Mouse (Mus musculus): ENCODE results near the gene Arhgap27. TPM values are rescaled to one million over a fixed set of nuclear protein-coding genes. Genes with fewer than 3 reads are reported as not detected.

The Arhgap27 gene
- polyA plus RNA-seq, 1 experiment from 2014 or later, result 8.5 TPM

- Histone ChIP-seq H3K4me3 (ENCODE audit: low read length) (no peak overlapping the region), H3K36me3 (ENCODE audit: control insufficient read depth, insufficient read depth) (peaks cover 2% of the 10 kb centered on the region; the same call in 1 of the 2 replicates), H3K4me1 (ENCODE audit: control insufficient read depth, insufficient read depth, low read length) (peaks cover 18% of the 10 kb centered on the region), H3K9ac (ENCODE audit: low read length) (no peak overlapping the region), H3K27ac (ENCODE audit: low read length) (no peak overlapping the region), H3K9me3 (replicated peaks; ENCODE audit: control insufficient read depth, low read length) (peaks cover 5% of the 10 kb centered on the region; the same call in 1 of the 2 replicates), H3K27me3 (ENCODE audit: control insufficient read depth, insufficient read depth, low read length) (peaks cover 8% of the 10 kb centered on the region), H3K4me2 (ENCODE audit: low read depth, low read length) (no peak overlapping the region)
- no peak for ATAC-seq (replicated peaks; ENCODE audit: extremely low read depth, insufficient read depth, low FRiP score)
- WGBS, result 25% methylated on average over 11 of the region's 11 CpGs
Measured at GRCm38 (mm10) chr11:103355251-103355650, 8.2 kb downstream of the Arhgap27 start.

DNA sequence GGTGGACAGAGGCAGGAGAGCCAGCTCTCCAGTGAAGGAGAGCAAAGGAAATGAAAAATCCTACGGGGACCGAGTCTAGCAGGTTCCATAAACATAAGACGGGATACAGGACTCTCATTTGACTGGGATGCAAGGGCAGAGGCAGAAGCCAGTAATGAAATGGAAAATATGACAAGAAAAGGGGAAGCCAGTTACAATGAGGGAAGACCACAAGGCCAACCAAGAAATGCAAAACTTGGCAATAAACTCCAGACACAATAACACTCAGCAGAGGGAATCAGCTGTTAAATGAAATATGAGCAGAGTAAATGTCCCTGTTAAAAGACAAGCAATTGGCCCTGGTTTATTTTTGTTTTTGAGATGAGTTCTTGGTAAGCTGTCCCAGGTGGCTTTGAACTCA is 9.5 kb downstream of the Arhgap27 start:
- H3K4me3 ChIP-seq (ENCODE audit: low read length), result no peak overlapping the region
- 57% methylated on average over 3 of the region's 3 CpGs for WGBS
- no peak overlapping the region for H3K4me2 ChIP-seq (ENCODE audit: low read depth, low read length)
- peaks cover 6% of the 10 kb centered on the region; the same call in 1 of the 2 replicates for H3K36me3 ChIP-seq (ENCODE audit: control insufficient read depth, insufficient read depth)
- H3K4me1 ChIP-seq (ENCODE audit: control insufficient read depth, insufficient read depth, low read length), result peaks cover 9% of the 10 kb centered on the region
- H3K9ac ChIP-seq (ENCODE audit: low read length), result no peak overlapping the region
- no peak for ATAC-seq (replicated peaks; ENCODE audit: extremely low read depth, insufficient read depth, low FRiP score)
- H3K9me3 ChIP-seq (replicated peaks; ENCODE audit: control insufficient read depth, low read length), result peaks cover 5% of the 10 kb centered on the region; the same call in 1 of the 2 replicates
- H3K27me3 ChIP-seq (ENCODE audit: control insufficient read depth, insufficient read depth, low read length), result peaks cover 8% of the 10 kb centered on the region; the same call in 1 of the 2 replicates
- no peak overlapping the region for H3K27ac ChIP-seq (ENCODE audit: low read length)

DNA sequence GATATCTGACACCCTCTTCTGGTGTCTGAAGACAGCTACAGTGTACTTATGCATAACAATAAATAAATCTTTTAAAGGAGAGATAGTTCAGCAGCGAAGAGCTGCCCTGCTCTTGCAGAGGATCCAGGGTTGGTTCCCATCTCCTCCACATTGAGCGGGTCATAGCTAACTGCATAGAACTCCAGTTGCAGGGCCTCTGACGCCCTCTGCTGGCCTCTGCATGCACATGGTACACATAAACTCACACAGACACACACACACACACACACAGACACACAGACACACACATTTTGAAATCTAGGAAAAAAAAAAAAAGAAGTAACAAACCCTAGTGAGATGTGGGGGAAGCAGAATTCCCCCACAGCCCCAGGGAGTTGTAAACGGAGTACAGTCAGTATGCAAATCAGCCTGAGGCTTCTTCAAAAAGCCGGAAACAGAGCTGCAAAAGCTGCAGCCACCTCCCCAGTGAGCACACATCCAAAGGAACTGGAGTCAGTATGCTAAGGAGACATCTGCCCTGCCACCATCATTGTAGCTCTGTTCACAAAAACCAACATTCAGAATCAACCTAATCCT is 11.2 kb downstream of the Arhgap27 start:
- Histone ChIP-seq H3K4me3 (ENCODE audit: low read length) (no peak overlapping the region), H3K27me3 (ENCODE audit: control insufficient read depth, insufficient read depth, low read length) (no peaks in the 10 kb centered on the region), H3K27ac (ENCODE audit: low read length) (no peak overlapping the region), H3K9me3 (replicated peaks; ENCODE audit: control insufficient read depth, low read length) (peaks cover 5% of the 10 kb centered on the region; the same call in 1 of the 2 replicates), H3K9ac (ENCODE audit: low read length) (no peak overlapping the region), H3K4me2 (ENCODE audit: low read depth, low read length) (no peak overlapping the region), H3K36me3 (ENCODE audit: control insufficient read depth, insufficient read depth) (peaks cover 6% of the 10 kb centered on the region; the same call in 1 of the 2 replicates), H3K4me1 (ENCODE audit: control insufficient read depth, insufficient read depth, low read length) (peaks cover 5% of the 10 kb centered on the region)
- ATAC-seq (replicated peaks; ENCODE audit: extremely low read depth, insufficient read depth, low FRiP score), result no peak
- 82% methylated on average over 5 of the region's 5 CpGs for WGBS

DNA sequence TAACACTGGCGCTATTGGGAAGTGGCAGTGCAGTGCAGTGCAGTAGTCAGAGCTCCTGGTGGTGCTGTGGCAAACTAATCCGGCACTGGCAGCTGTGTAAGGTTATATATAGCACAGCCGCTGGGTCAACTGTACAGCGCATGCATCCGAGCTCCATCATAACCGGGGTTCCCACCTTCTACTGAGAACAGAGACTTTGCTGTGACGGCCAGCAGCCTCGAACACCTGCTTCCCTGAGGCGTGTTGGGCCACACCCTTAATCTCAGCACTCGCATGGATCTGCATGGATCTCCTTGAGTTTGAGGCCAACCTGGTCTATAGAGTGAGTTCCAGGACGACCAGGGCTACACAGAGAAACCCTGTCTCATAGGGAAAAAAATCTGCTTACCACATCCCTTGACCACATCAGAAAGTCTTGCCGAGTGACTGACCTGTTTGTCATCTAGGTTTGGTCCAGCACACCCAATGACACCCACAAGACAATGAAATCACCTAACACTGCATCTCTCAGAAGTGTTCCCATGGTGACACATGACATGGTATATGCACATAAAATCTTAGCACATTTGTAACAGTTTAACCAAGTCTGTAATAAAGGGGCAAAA is 12.7 kb downstream of the Arhgap27 start:
- no peak overlapping the region for H3K9ac ChIP-seq (ENCODE audit: low read length)
- H3K27me3 ChIP-seq (ENCODE audit: control insufficient read depth, insufficient read depth, low read length), result no peaks in the 10 kb centered on the region
- peaks cover 6% of the 10 kb centered on the region; the same call in 1 of the 2 replicates for H3K36me3 ChIP-seq (ENCODE audit: control insufficient read depth, insufficient read depth)
- H3K4me2 ChIP-seq (ENCODE audit: low read depth, low read length), result no peak overlapping the region
- no peak overlapping the region for H3K4me3 ChIP-seq (ENCODE audit: low read length)
- peaks cover 10% of the 10 kb centered on the region for H3K4me1 ChIP-seq (ENCODE audit: control insufficient read depth, insufficient read depth, low read length)
- no peak for ATAC-seq (replicated peaks; ENCODE audit: extremely low read depth, insufficient read depth, low FRiP score)
- no peak overlapping the region for H3K27ac ChIP-seq (ENCODE audit: low read length)
- peaks cover 5% of the 10 kb centered on the region; the same call in 1 of the 2 replicates for H3K9me3 ChIP-seq (replicated peaks; ENCODE audit: control insufficient read depth, low read length)
- WGBS, result 73% methylated on average over 12 of the region's 12 CpGs

DNA sequence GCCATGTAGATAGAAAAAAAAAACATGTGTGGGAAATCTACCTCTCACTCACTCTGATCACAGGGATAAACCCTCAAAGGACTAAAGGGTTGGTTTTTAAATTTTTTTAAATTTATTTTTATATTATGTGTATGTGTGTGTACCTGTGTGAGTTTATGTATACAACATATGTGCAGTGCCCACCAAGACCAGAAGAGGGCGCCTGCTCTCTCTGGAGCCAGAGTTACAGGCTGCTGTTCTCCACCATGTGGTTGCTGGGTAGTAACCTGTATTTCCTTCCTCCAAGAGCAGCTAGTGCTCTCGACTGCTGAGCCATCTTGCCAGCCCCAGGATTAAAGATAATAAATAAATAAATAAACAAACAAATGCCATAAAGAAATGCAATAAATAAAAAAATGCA is 13.8 kb downstream of the Arhgap27 start:
- no peak overlapping the region for H3K9ac ChIP-seq (ENCODE audit: low read length)
- no peak overlapping the region for H3K27ac ChIP-seq (ENCODE audit: low read length)
- no peak overlapping the region for H3K4me3 ChIP-seq (ENCODE audit: low read length)
- H3K4me1 ChIP-seq (ENCODE audit: control insufficient read depth, insufficient read depth, low read length), result peaks cover 7% of the 10 kb centered on the region; the same call in 1 of the 2 replicates
- H3K9me3 ChIP-seq (replicated peaks; ENCODE audit: control insufficient read depth, low read length), result peaks cover 5% of the 10 kb centered on the region; the same call in 1 of the 2 replicates
- no peak overlapping the region for H3K4me2 ChIP-seq (ENCODE audit: low read depth, low read length)
- ATAC-seq (replicated peaks; ENCODE audit: extremely low read depth, insufficient read depth, low FRiP score), result no peak
- peaks cover 6% of the 10 kb centered on the region; the same call in 1 of the 2 replicates for H3K36me3 ChIP-seq (ENCODE audit: control insufficient read depth, insufficient read depth)
- no peaks in the 10 kb centered on the region for H3K27me3 ChIP-seq (ENCODE audit: control insufficient read depth, insufficient read depth, low read length)
- WGBS, result 72% methylated on average over 2 of the region's 2 CpGs

GRCm38 (mm10) chr11:103346657-103347056 is 16.8 kb downstream of the Arhgap27 start:
- Histone ChIP-seq H3K4me3 (ENCODE audit: low read length) (no peak overlapping the region), H3K9me3 (replicated peaks; ENCODE audit: control insufficient read depth, low read length) (no peaks in the 10 kb centered on the region), H3K9ac (ENCODE audit: low read length) (0 out of 2 replicates have a peak overlapping the region, but pooled peaks have one; percentile 38), H3K27ac (ENCODE audit: low read length) (peak overlapping the region; percentile 8), H3K4me1 (ENCODE audit: control insufficient read depth, insufficient read depth, low read length) (peaks cover 15% of the 10 kb centered on the region), H3K27me3 (ENCODE audit: control insufficient read depth, insufficient read depth, low read length) (no peaks in the 10 kb centered on the region), H3K36me3 (ENCODE audit: control insufficient read depth, insufficient read depth) (0 out of 2 replicates have a peak, but pooled peaks cover 4% of the 10 kb centered on the region), H3K4me2 (ENCODE audit: low read depth, low read length) (no peak overlapping the region)
- ATAC-seq (replicated peaks; ENCODE audit: extremely low read depth, insufficient read depth, low FRiP score), result 0 out of 2 replicates have a peak, but pooled peaks have one; percentile 24
- WGBS, result 35% methylated on average over 5 of the region's 5 CpGs

DNA sequence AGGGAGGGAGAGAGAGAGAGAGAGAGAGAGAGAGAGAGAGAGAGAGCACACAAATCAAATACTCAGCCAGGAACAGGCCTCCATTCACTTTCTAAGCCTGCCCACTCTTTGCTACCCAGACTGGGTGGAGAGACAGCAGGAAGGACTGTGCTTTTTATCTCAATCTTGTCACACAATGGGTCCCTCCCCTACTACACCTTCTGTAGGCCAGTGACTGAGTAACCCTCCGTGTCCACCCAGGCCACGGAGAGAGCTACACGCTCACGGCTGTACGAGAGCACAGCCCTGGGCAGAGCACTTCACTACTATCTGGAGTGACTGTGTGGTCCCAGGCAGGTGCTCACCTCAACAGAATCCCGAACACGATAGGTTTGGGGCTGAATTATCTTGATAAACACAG is 17.3 kb downstream of the Arhgap27 start:
- no peak overlapping the region for H3K4me3 ChIP-seq (ENCODE audit: low read length)
- H3K4me1 ChIP-seq (ENCODE audit: control insufficient read depth, insufficient read depth, low read length), result peaks cover 15% of the 10 kb centered on the region
- no peaks in the 10 kb centered on the region for H3K9me3 ChIP-seq (replicated peaks; ENCODE audit: control insufficient read depth, low read length)
- H3K27me3 ChIP-seq (ENCODE audit: control insufficient read depth, insufficient read depth, low read length), result no peaks in the 10 kb centered on the region
- no peak overlapping the region for H3K9ac ChIP-seq (ENCODE audit: low read length)
- H3K4me2 ChIP-seq (ENCODE audit: low read depth, low read length), result no peak overlapping the region
- peak overlapping the region; percentile 8; the same call in 1 of the 2 replicates for H3K27ac ChIP-seq (ENCODE audit: low read length)
- ATAC-seq (replicated peaks; ENCODE audit: extremely low read depth, insufficient read depth, low FRiP score), result peak; percentile 38; the same call in 1 of the 2 replicates
- 0 out of 2 replicates have a peak, but pooled peaks cover 4% of the 10 kb centered on the region for H3K36me3 ChIP-seq (ENCODE audit: control insufficient read depth, insufficient read depth)
- WGBS, result 48% methylated on average over 7 of the region's 7 CpGs

- Histone ChIP-seq H3K27ac (ENCODE audit: low read length) (no peak overlapping the region), H3K9me3 (replicated peaks; ENCODE audit: control insufficient read depth, low read length) (no peaks in the 10 kb centered on the region), H3K9ac (ENCODE audit: low read length) (no peak overlapping the region), H3K27me3 (ENCODE audit: control insufficient read depth, insufficient read depth, low read length) (no peaks in the 10 kb centered on the region), H3K36me3 (ENCODE audit: control insufficient read depth, insufficient read depth) (0 out of 2 replicates have a peak, but pooled peaks cover 4% of the 10 kb centered on the region), H3K4me2 (ENCODE audit: low read depth, low read length) (peak overlapping the region; percentile 11), H3K4me3 (ENCODE audit: low read length) (no peak overlapping the region; the same call in 1 of the 2 replicates), H3K4me1 (ENCODE audit: control insufficient read depth, insufficient read depth, low read length) (peaks cover 15% of the 10 kb centered on the region)
- ATAC-seq (replicated peaks; ENCODE audit: extremely low read depth, insufficient read depth, low FRiP score), result no peak
- 74% methylated on average over 7 of the region's 7 CpGs for WGBS
Measured at GRCm38 (mm10) chr11:103345408-103346091, 17.9 kb downstream of the Arhgap27 start.
